Mouse (Mus musculus) adrenal gland, postnatal 10 days (tissue): ENCODE data around the gene Mettl22. TPM values are rescaled to one million over a fixed set of nuclear protein-coding genes. Genes with fewer than 3 reads are reported as not detected.

Experiments used
- total RNA-seq, 2 experiments: library from RNA; stranded (reverse); gene quantifications; 2 replicates each; pipeline ENCODE4 v1.2.3; 2021

Mettl22 gene
- total RNA-seq, 2 experiments from 2014 or later: 16.4 to 33.0 TPM

Other genes with a start within 250 kb of the Mettl22 start
- not detected for gene Tmem114, start 45.7 kb upstream of the Mettl22 start, total RNA-seq
- gene Abat, start 42.6 kb downstream of the Mettl22 start, total RNA-seq: 10 to 100 TPM; 29.8 to 33.6 TPM
- gene Pmm2, start 166.9 kb downstream of the Mettl22 start, total RNA-seq: 10 to 100 TPM; 56.9 to 74.1 TPM
- gene Tmem186, start 166.9 kb downstream of the Mettl22 start, total RNA-seq: 10 to 100 TPM; 19.0 to 22.4 TPM
- gene Carhsp1, start 201.4 kb downstream of the Mettl22 start, total RNA-seq: 10 to 100 TPM; 76.8 to 85.6 TPM
- not detected for gene Gm5767, start 210.0 kb downstream of the Mettl22 start, total RNA-seq